Mouse (Mus musculus): ENCODE results near the gene Sumf1. TPM values are rescaled to one million over a fixed set of nuclear protein-coding genes. Genes with fewer than 3 reads are reported as not detected.

Sumf1 gene
- polyA plus RNA-seq, 1 experiment from 2014 or later = 16.2 TPM

DNA sequence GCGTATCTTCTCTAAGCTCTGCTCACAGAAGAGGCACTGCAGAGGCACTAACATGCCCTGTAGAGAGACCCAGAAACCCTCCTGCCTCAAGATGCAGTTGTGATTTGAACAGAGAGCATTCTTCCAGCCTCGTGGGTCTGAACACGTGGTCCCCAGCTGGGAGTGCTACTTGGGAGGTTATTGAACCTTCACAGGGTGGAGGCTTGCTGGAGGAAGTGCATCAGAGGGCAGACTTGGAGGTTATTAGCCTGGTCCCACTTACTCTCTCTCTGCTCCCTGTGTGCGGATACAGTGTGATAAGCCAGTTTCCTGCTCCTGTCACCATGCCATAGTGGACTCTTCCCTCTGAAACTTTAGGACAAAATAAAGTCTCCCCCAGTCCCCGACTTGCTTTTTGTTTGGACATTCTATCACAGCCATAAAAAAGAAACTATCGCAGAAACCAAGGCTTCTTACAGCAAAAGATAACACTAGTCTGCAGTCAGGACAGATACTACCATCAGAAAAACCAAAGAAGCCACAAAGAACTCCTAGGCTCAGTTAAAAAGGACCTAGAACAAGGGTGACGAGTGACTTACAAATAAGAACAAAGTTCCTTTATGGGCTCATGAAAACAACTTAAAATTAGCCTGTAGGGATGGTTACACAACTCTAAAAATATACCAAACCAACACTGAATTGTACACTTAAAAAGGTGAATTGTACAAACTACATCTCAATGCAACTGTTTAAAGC lies 17.3 kb downstream of the Sumf1 start:
- no peak overlapping the region for H3K9ac ChIP-seq (ENCODE audit: low read depth, low read length)
- no peak overlapping the region for H3K4me3 ChIP-seq (ENCODE audit: low read depth, low read length)
- H3K36me3 ChIP-seq (ENCODE audit: control insufficient read depth, insufficient read depth, low read length) = peaks cover 10% of the 10 kb centered on the region; the same call in 1 of the 2 replicates
- H3K4me1 ChIP-seq (replicated peaks; ENCODE audit: control insufficient read depth, insufficient read depth, low read length) = 0 out of 2 replicates have a peak, but pooled peaks cover 7% of the 10 kb centered on the region
- WGBS = 56% methylated on average over 7 of the region's 7 CpGs
- no peak overlapping the region for H3K27ac ChIP-seq (ENCODE audit: low read depth, low read length)
- ATAC-seq (replicated peaks; ENCODE audit: low FRiP score) (no peak), DNase-seq (ENCODE audit: low spot score) (no peak)
- no peaks in the 10 kb centered on the region for H3K27me3 ChIP-seq (replicated peaks; ENCODE audit: control insufficient read depth, insufficient read depth, low read length)
- no peaks in the 10 kb centered on the region for H3K9me3 ChIP-seq (ENCODE audit: control insufficient read depth, low read length)
- no peak overlapping the region for H3K4me2 ChIP-seq

DNA sequence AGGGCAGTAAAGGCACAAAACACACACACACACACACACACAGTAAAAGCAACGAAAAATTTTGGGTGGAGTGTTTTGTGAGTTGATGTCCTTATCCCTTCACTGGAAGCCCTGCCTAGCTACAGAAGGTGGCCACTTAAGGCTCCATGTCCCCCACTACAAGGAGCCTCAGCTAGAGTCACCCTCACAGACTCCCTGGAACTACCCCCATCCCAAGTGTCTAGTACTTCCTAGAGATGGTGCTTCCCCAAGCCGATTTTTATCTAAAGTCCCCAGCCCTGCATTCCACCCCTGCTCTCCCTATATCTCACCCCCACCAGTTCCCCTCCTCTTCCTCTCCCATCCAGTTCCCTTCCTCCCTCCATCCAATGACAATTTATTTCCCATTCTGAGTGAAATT lies 19.8 kb downstream of the Sumf1 start:
- Histone ChIP-seq H3K4me3 (ENCODE audit: low read depth, low read length) (no peak overlapping the region), H3K4me1 (replicated peaks; ENCODE audit: control insufficient read depth, insufficient read depth, low read length) (0 out of 2 replicates have a peak, but pooled peaks cover 7% of the 10 kb centered on the region), H3K9me3 (ENCODE audit: control insufficient read depth, low read length) (no peaks in the 10 kb centered on the region), H3K27ac (ENCODE audit: low read depth, low read length) (no peak overlapping the region), H3K27me3 (replicated peaks; ENCODE audit: control insufficient read depth, insufficient read depth, low read length) (no peaks in the 10 kb centered on the region), H3K4me2 (no peak overlapping the region), H3K9ac (ENCODE audit: low read depth, low read length) (no peak overlapping the region), H3K36me3 (ENCODE audit: control insufficient read depth, insufficient read depth, low read length) (no peaks in the 10 kb centered on the region)
- DNase-seq (ENCODE audit: low spot score) (no peak), ATAC-seq (replicated peaks; ENCODE audit: low FRiP score) (peak; percentile 40; the same call in 1 of the 2 replicates)
- WGBS = 45% methylated on average over 2 of the region's 2 CpGs

DNA sequence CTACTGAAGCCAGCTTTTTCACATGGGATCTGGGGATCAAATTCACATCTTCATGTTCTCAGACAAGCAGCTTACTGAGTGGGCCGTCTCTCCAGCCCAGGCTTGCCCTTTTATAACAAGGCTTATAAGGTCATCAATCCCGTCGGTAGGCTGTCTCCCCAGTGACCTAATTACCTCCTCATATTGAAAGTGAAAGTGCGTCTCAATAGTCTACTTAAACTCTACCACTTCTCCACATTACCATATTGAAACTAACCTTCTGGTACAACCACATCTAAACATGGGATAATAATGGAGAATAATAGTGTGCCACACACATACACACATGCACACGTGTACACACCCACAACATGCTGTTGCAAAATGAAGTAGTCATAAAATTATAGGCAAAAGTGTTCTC lies 20.4 kb downstream of the Sumf1 start:
- Histone ChIP-seq H3K36me3 (ENCODE audit: control insufficient read depth, insufficient read depth, low read length) (no peaks in the 10 kb centered on the region), H3K4me3 (ENCODE audit: low read depth, low read length) (no peak overlapping the region), H3K9ac (ENCODE audit: low read depth, low read length) (no peak overlapping the region), H3K27me3 (replicated peaks; ENCODE audit: control insufficient read depth, insufficient read depth, low read length) (no peaks in the 10 kb centered on the region), H3K4me1 (replicated peaks; ENCODE audit: control insufficient read depth, insufficient read depth, low read length) (0 out of 2 replicates have a peak, but pooled peaks cover 7% of the 10 kb centered on the region), H3K4me2 (no peak overlapping the region), H3K9me3 (ENCODE audit: control insufficient read depth, low read length) (no peaks in the 10 kb centered on the region), H3K27ac (ENCODE audit: low read depth, low read length) (no peak overlapping the region)
- DNase-seq (ENCODE audit: low spot score) (no peak), ATAC-seq (replicated peaks; ENCODE audit: low FRiP score) (no peak)
- 82% methylated on average over 5 of the region's 5 CpGs for WGBS

DNA sequence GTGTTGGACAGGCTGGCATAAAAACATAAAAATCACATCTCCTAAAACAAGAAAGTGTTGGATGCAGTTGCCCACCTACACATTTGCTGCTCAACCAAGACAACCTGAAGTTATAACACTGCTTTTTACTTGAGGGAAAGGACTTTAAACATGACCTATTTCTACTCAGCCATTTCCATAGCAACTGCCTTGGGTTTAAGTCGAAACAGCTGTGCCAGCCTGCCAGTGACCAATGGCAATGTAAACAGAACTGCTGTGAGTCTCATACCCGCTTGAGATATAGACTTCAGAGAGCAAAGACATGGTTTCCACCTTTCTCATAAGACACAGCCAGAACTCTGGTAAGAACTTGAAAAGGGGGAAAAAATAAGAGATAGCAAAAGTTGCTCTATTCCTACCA lies 24.8 kb downstream of the Sumf1 start:
- 61% methylated on average over 2 of the region's 2 CpGs for WGBS
- no peaks in the 10 kb centered on the region for H3K4me1 ChIP-seq (replicated peaks; ENCODE audit: control insufficient read depth, insufficient read depth, low read length)
- no peaks in the 10 kb centered on the region for H3K9me3 ChIP-seq (ENCODE audit: control insufficient read depth, low read length)
- no peaks in the 10 kb centered on the region for H3K36me3 ChIP-seq (ENCODE audit: control insufficient read depth, insufficient read depth, low read length)
- H3K27ac ChIP-seq (ENCODE audit: low read depth, low read length) = no peak overlapping the region
- no peak for ATAC-seq (replicated peaks; ENCODE audit: low FRiP score)
- no peak overlapping the region for H3K9ac ChIP-seq (ENCODE audit: low read depth, low read length)
- DNase-seq (ENCODE audit: low spot score) = no peak
- H3K4me2 ChIP-seq = no peak overlapping the region
- no peaks in the 10 kb centered on the region for H3K27me3 ChIP-seq (replicated peaks; ENCODE audit: control insufficient read depth, insufficient read depth, low read length)
- H3K4me3 ChIP-seq (ENCODE audit: low read depth, low read length) = no peak overlapping the region

DNA sequence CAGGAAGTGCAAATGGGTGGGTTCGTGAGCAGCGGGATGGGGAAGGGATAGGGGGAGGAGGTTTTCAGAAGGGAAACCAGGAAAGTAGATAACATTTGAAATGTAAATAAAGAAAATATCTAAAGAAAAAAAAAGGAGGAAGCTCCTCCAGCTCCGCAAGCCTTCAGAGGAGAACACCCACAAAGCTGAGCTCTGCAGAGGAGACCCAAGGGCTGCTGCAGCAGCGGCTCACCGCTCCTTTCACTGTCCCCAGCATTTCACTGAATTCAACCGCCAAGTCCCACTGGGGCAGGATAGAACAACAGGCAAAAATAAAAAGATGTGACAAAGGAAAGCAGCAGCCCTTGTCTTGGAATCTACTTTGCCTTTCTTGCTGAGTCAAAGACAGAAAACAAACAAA lies 28.5 kb downstream of the Sumf1 start:
- no peaks in the 10 kb centered on the region for H3K36me3 ChIP-seq (ENCODE audit: control insufficient read depth, insufficient read depth, low read length)
- H3K27me3 ChIP-seq (replicated peaks; ENCODE audit: control insufficient read depth, insufficient read depth, low read length) = no peaks in the 10 kb centered on the region
- H3K27ac ChIP-seq (ENCODE audit: low read depth, low read length) = no peak overlapping the region
- DNase-seq (ENCODE audit: low spot score) = no peak
- WGBS = 39% methylated on average over 6 of the region's 6 CpGs
- H3K4me2 ChIP-seq = no peak overlapping the region
- H3K9me3 ChIP-seq (ENCODE audit: control insufficient read depth, low read length) = no peaks in the 10 kb centered on the region
- no peak overlapping the region for H3K4me3 ChIP-seq (ENCODE audit: low read depth, low read length)
- H3K4me1 ChIP-seq (replicated peaks; ENCODE audit: control insufficient read depth, insufficient read depth, low read length) = no peaks in the 10 kb centered on the region
- ATAC-seq (replicated peaks; ENCODE audit: low FRiP score) = no peak
- no peak overlapping the region for H3K9ac ChIP-seq (ENCODE audit: low read depth, low read length)

DNA sequence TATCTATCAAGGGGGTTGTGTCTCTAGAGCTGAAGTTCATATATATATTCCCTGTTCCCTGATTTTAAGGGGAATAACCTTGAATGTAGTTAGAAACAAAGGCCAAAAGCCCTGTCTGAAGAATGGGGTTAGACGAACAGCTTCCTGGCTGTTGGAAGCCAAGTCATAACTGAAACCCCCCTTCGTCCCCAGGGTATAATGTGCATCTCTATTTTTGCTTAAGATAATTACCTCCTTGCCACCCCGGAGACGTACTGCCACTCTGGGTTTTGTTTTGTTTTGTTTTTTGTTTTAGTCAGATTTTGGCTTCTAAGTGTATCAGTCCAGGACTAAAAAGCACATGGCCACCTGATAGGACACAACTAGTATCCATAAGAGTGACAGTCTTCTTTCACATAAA lies 31.1 kb downstream of the Sumf1 start:
- no peaks in the 10 kb centered on the region for H3K4me1 ChIP-seq (replicated peaks; ENCODE audit: control insufficient read depth, insufficient read depth, low read length)
- H3K4me2 ChIP-seq = no peak overlapping the region
- no peak for ATAC-seq (replicated peaks; ENCODE audit: low FRiP score)
- H3K9me3 ChIP-seq (ENCODE audit: control insufficient read depth, low read length) = no peaks in the 10 kb centered on the region
- H3K4me3 ChIP-seq (ENCODE audit: low read depth, low read length) = no peak overlapping the region
- no peaks in the 10 kb centered on the region for H3K27me3 ChIP-seq (replicated peaks; ENCODE audit: control insufficient read depth, insufficient read depth, low read length)
- no peaks in the 10 kb centered on the region for H3K36me3 ChIP-seq (ENCODE audit: control insufficient read depth, insufficient read depth, low read length)
- no peak overlapping the region for H3K27ac ChIP-seq (ENCODE audit: low read depth, low read length)
- no peak for DNase-seq (ENCODE audit: low spot score)
- 90% methylated on average over 4 of the region's 4 CpGs for WGBS
- H3K9ac ChIP-seq (ENCODE audit: low read depth, low read length) = no peak overlapping the region

DNA sequence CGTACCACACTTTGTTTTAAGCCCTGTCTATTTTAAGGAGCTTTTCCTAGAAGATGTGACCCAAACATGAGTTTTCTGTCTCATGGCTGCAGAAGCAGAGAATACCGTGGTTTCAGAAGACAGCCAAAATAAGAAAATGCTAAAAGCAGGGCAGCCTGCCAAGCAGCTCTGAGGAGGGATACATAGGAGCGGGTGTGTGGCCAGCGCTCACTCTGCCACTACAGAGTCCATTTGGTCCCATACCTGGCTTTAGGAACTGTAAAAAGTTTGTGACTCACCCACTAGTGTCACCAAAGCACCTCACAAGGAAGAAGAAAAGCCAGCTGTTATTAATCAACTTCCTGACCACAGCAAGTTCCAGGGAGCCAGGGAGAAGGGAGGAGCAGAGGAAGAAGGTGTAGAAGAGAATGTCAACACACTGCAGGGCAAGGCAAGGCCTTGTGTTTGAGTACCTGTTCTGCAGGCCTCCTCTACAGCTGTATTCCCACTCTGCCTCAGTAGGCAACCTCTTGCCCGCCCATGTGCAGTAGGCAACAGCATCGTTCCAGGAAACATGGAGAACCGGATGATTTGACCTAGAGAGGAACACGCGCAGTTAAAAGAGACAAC lies 32.6 kb downstream of the Sumf1 start:
- no peak overlapping the region for H3K4me3 ChIP-seq (ENCODE audit: low read depth, low read length)
- 90% methylated on average over 9 of the region's 9 CpGs for WGBS
- H3K27ac ChIP-seq (ENCODE audit: low read depth, low read length) = no peak overlapping the region
- H3K9me3 ChIP-seq (ENCODE audit: control insufficient read depth, low read length) = no peaks in the 10 kb centered on the region
- no peak overlapping the region for H3K9ac ChIP-seq (ENCODE audit: low read depth, low read length)
- ATAC-seq (replicated peaks; ENCODE audit: low FRiP score) (no peak), DNase-seq (ENCODE audit: low spot score) (no peak)
- no peaks in the 10 kb centered on the region for H3K27me3 ChIP-seq (replicated peaks; ENCODE audit: control insufficient read depth, insufficient read depth, low read length)
- H3K4me1 ChIP-seq (replicated peaks; ENCODE audit: control insufficient read depth, insufficient read depth, low read length) = no peaks in the 10 kb centered on the region
- no peaks in the 10 kb centered on the region for H3K36me3 ChIP-seq (ENCODE audit: control insufficient read depth, insufficient read depth, low read length)
- H3K4me2 ChIP-seq = no peak overlapping the region

DNA sequence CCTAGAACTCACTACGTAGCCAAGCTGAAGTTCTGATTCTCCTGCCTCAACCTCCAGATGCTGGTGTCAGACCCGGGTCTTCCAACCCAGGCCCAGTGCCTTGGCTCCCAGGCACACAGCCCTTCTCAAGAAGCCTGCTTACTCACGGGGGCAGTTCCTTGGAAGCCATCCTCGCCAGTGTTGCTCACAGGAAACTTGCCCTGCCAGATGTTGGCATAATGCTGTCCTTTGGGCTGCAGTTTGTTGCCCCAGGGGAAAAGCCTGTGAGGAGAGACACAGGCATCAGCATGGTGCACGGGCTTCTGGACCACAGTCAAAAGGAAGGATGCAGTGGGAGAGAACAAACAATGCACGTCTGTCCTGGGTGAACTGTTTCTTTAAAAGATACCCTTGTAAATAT lies 33.3 kb downstream of the Sumf1 start:
- Histone ChIP-seq H3K4me2 (no peak overlapping the region), H3K27me3 (replicated peaks; ENCODE audit: control insufficient read depth, insufficient read depth, low read length) (no peaks in the 10 kb centered on the region), H3K9ac (ENCODE audit: low read depth, low read length) (no peak overlapping the region), H3K4me1 (replicated peaks; ENCODE audit: control insufficient read depth, insufficient read depth, low read length) (no peaks in the 10 kb centered on the region), H3K9me3 (ENCODE audit: control insufficient read depth, low read length) (no peaks in the 10 kb centered on the region), H3K4me3 (ENCODE audit: low read depth, low read length) (no peak overlapping the region), H3K36me3 (ENCODE audit: control insufficient read depth, insufficient read depth, low read length) (no peaks in the 10 kb centered on the region), H3K27ac (ENCODE audit: low read depth, low read length) (no peak overlapping the region)
- no peak for DNase-seq (ENCODE audit: low spot score)
- no peak for ATAC-seq (replicated peaks; ENCODE audit: low FRiP score)
- 83% methylated on average over 6 of the region's 6 CpGs for WGBS

DNA sequence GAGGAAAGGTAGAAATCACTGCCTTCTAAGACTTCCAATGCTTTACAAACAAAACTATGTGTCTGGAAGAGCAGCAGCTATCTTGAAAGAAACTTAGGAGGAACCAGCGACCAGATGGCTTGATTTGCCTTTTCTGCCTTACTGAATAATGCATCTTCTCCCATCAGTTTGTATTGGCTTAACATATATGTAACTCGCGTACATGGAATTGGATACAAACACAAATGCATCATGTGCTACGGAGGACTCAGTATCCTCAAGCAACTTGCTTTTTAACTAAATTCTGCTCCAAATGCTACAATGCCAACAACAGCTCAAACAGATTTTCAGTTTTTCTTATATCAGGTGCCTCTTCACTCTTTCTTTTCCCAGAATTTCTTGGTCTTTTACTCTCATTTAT lies 36.1 kb downstream of the Sumf1 start:
- WGBS = 90% methylated on average over 4 of the region's 4 CpGs
- no peaks in the 10 kb centered on the region for H3K27me3 ChIP-seq (replicated peaks; ENCODE audit: control insufficient read depth, insufficient read depth, low read length)
- no peaks in the 10 kb centered on the region for H3K9me3 ChIP-seq (ENCODE audit: control insufficient read depth, low read length)
- H3K36me3 ChIP-seq (ENCODE audit: control insufficient read depth, insufficient read depth, low read length) = no peaks in the 10 kb centered on the region
- ATAC-seq (replicated peaks; ENCODE audit: low FRiP score) (no peak), DNase-seq (ENCODE audit: low spot score) (no peak)
- H3K9ac ChIP-seq (ENCODE audit: low read depth, low read length) = no peak overlapping the region
- H3K4me3 ChIP-seq (ENCODE audit: low read depth, low read length) = no peak overlapping the region
- H3K4me2 ChIP-seq = no peak overlapping the region
- H3K27ac ChIP-seq (ENCODE audit: low read depth, low read length) = no peak overlapping the region
- H3K4me1 ChIP-seq (replicated peaks; ENCODE audit: control insufficient read depth, insufficient read depth, low read length) = no peaks in the 10 kb centered on the region

All from liver, embryonic 11.5 days (tissue).